ENCODE assay signal across 7 mouse cellular contexts in the genomic region with DNA sequence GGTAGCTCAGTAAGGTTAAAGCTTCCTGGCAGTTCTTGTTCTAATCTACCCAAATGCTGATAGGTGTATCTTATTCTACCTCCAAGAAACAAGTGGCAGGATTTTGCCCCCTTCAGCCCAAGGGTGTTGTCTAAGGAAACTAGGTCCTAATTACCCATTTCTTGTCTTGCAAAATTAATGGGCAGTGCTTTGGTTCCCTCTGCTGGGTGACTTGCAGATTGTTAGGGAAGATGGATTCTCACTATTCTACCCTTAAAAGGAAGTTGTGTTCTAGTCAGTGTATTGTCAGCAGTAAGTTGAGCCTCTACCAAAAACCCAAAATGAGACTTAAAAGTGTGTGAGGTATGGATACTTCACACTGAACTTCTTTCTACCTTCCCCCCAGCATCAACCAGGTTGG. TPM values are rescaled to one million over a fixed set of nuclear protein-coding genes. Genes with fewer than 3 reads are reported as not detected.
DNase-seq lines count a peak whose midpoint lies in the region; ATAC-seq and TF ChIP-seq lines count a peak whose summit lies in the region.

No protein-coding gene starts in this region.

- no peaks in the 10 kb centered on the region for H3K27me3 ChIP-seq in kidney, adult 2 months (replicated peaks; ENCODE audit: control insufficient read depth, insufficient read depth, low read length)
- no peaks in the 10 kb centered on the region; the same call in 1 of the 2 replicates for H3K27me3 ChIP-seq in kidney, embryonic 16.5 days (ENCODE audit: insufficient read depth, low read length)
- H3K27me3 ChIP-seq in E14TG2a.4 (ENCODE audit: insufficient read depth, low read length): no peaks in the 10 kb centered on the region
- no peaks in the 10 kb centered on the region for H3K27me3 ChIP-seq in liver, embryonic 14.5 days (ENCODE audit: control insufficient read depth, insufficient read depth, low read length)
- H3K27me3 ChIP-seq in stomach, postnatal 0 days (ENCODE audit: control insufficient read depth, insufficient read depth, low read length): no peaks in the 10 kb centered on the region

- no peaks in the 10 kb centered on the region for H3K9me3 ChIP-seq in kidney, embryonic 16.5 days (ENCODE audit: low read length)
- no peaks in the 10 kb centered on the region for H3K9me3 ChIP-seq in E14TG2a.4 (ENCODE audit: low read length)
- no peaks in the 10 kb centered on the region for H3K9me3 ChIP-seq in liver, embryonic 14.5 days (ENCODE audit: control insufficient read depth, low read length)
- H3K9me3 ChIP-seq in stomach, postnatal 0 days (ENCODE audit: control insufficient read depth, low read length): no peaks in the 10 kb centered on the region

- no peak overlapping the region for H3K27ac ChIP-seq in kidney, adult 2 months (ENCODE audit: insufficient read depth, low read depth, low read length)
- no peak overlapping the region for H3K27ac ChIP-seq in kidney, embryonic 16.5 days (ENCODE audit: low read length)
- no peak overlapping the region for H3K27ac ChIP-seq in liver, embryonic 14.5 days
- no peak overlapping the region for H3K27ac ChIP-seq in stomach, postnatal 0 days (replicated peaks)

- no peak overlapping the region for H3K4me2 ChIP-seq in kidney, embryonic 16.5 days (replicated peaks; ENCODE audit: low read depth, low read length)
- no peak overlapping the region for H3K4me2 ChIP-seq in liver, embryonic 14.5 days (ENCODE audit: low read depth)
- H3K4me2 ChIP-seq in stomach, postnatal 0 days (replicated peaks; ENCODE audit: low read depth): no peak overlapping the region

- no peak for ATAC-seq in kidney, embryonic 16.5 days (ENCODE audit: low FRiP score, low TSS enrichment)
- no peak for ATAC-seq in liver, embryonic 14.5 days (ENCODE audit: insufficient read depth)
- ATAC-seq in stomach, postnatal 0 days (ENCODE audit: low FRiP score, low TSS enrichment): no peak

- no peak for TF ChIP-seq POLR2A in kidney, adult 2 months (IDR thresholded peaks at IDR 0.05; ENCODE audit: low read depth, low read length)

- no peak overlapping the region for H3K4me3 ChIP-seq in kidney, adult 2 months (ENCODE audit: insufficient read depth, low read depth, low read length)
- H3K4me3 ChIP-seq in kidney, embryonic 16.5 days (ENCODE audit: low read length): no peak overlapping the region
- no peak overlapping the region for H3K4me3 ChIP-seq in E14TG2a.4 (replicated peaks; ENCODE audit: low read length)
- no peak overlapping the region for H3K4me3 ChIP-seq in liver, embryonic 14.5 days (ENCODE audit: insufficient read depth in 1 of 2, low read depth in 2 of 2, low read length in 2 of 2)
- H3K4me3 ChIP-seq in stomach, postnatal 0 days (ENCODE audit: low read depth, low read length): no peak overlapping the region

- no peak overlapping the region for H3K9ac ChIP-seq in kidney, embryonic 16.5 days (replicated peaks; ENCODE audit: low read length)
- no peak overlapping the region for H3K9ac ChIP-seq in liver, embryonic 14.5 days (replicated peaks)
- H3K9ac ChIP-seq in stomach, postnatal 0 days (ENCODE audit: low read length): no peak overlapping the region

- no peak for TF ChIP-seq EP300 in liver, embryonic 14.5 days (IDR thresholded peaks at IDR 0.05; ENCODE audit: low read depth)
- no peak for TF ChIP-seq EP300 in stomach, postnatal 0 days (optimal IDR thresholded peaks at IDR 0.05)

- no peak for TF ChIP-seq CTCF in kidney, adult 2 months (conservative IDR thresholded peaks at IDR 0.05; ENCODE audit: insufficient read depth, insufficient read length, low read depth, low read length)
- TF ChIP-seq CTCF in E14TG2a.4 (conservative IDR thresholded peaks at IDR 0.05; ENCODE audit: low read length): peak; percentile 15; the same call in 1 of the 2 replicates
- TF ChIP-seq CTCF in liver, embryonic 14.5 days (IDR thresholded peaks at IDR 0.05; ENCODE audit: low read depth): peak; percentile 35; the same call in 1 of the 2 replicates
- peak; percentile 78 for TF ChIP-seq CTCF in stomach, postnatal 0 days (IDR thresholded peaks at IDR 0.05; ENCODE audit: low read depth)

- peak; percentile 46 for DNase-seq in kidney, adult 2 months
- peak; percentile 53 for DNase-seq in CD4-positive helper T cell, adult 2 months (ENCODE audit: low read depth, low spot score)
- peak; percentile 56 to 63 for DNase-seq in cerebellum, postnatal 10 days
- no peak for DNase-seq in liver, embryonic 14.5 days (ENCODE audit: low read depth in 3 of 3, low spot score in 3 of 3)
- peak; percentile 18 for DNase-seq in stomach, postnatal 0 days (ENCODE audit: low spot score)

- no peaks in the 10 kb centered on the region for H3K36me3 ChIP-seq in kidney, adult 2 months (ENCODE audit: control insufficient read depth, insufficient read depth, low read length)
- H3K36me3 ChIP-seq in kidney, embryonic 16.5 days (ENCODE audit: insufficient read depth, low read length): no peaks in the 10 kb centered on the region
- H3K36me3 ChIP-seq in E14TG2a.4 (ENCODE audit: insufficient read depth, low read length): no peaks in the 10 kb centered on the region
- no peaks in the 10 kb centered on the region for H3K36me3 ChIP-seq in liver, embryonic 14.5 days (replicated peaks; ENCODE audit: control insufficient read depth, insufficient read depth, low read depth)
- no peaks in the 10 kb centered on the region for H3K36me3 ChIP-seq in stomach, postnatal 0 days (ENCODE audit: control insufficient read depth, insufficient read depth, low read length)

- H3K4me1 ChIP-seq in kidney, adult 2 months (ENCODE audit: control insufficient read depth, insufficient read depth, low read length): no peaks in the 10 kb centered on the region
- no peaks in the 10 kb centered on the region for H3K4me1 ChIP-seq in kidney, embryonic 16.5 days (ENCODE audit: insufficient read depth, low read length)
- H3K4me1 ChIP-seq in E14TG2a.4 (replicated peaks; ENCODE audit: low read depth, low read length): peaks cover 5% of the 10 kb centered on the region; the same call in 1 of the 2 replicates
- no peaks in the 10 kb centered on the region for H3K4me1 ChIP-seq in liver, embryonic 14.5 days (replicated peaks; ENCODE audit: control insufficient read depth in 2 of 2, insufficient read depth in 2 of 2, low read length in 1 of 2)
- H3K4me1 ChIP-seq in stomach, postnatal 0 days (replicated peaks; ENCODE audit: control insufficient read depth, insufficient read depth): no peaks in the 10 kb centered on the region

RNA-seq across cellular contexts. Expression of a gene that starts 59.0 kb away (rescaled TPM):
- 13.4 and 14.6 TPM in 2 replicates for polyA plus RNA-seq in kidney, adult 2 months (2012; rRNA removed)
- polyA plus RNA-seq in kidney, embryonic 16.5 days (2015; fragmentation: Nextera tagmentation; extraction: Ambion mirVana): 6.6 and 8.4 TPM in 2 replicates
- polyA plus RNA-seq in liver, embryonic 14.5 days (2012; rRNA removed): 4.0 and 5.3 TPM in 2 replicates
- polyA plus RNA-seq in liver, embryonic 14.5 days (2014; fragmentation: Nextera tagmentation; extraction: Ambion mirVana): 2.1 and 2.3 TPM in 2 replicates
- polyA plus RNA-seq in stomach, postnatal 0 days (2015; fragmentation: Nextera tagmentation; extraction: Ambion mirVana): 3.6 and 3.7 TPM in 2 replicates

Comparison
In these comparisons a context has a peak if more than half of its experiments do, and no peak if none do; other contexts are left out.
1. DNase-seq: peak in kidney, adult 2 months (single experiment), CD4-positive helper T cell, adult 2 months (single experiment), cerebellum, postnatal 10 days (2 of 2) and stomach, postnatal 0 days (single experiment); none in liver, embryonic 14.5 days (0 of 3).